Mouse (Mus musculus) central nervous system, embryonic 11.5 days (tissue): Measurements from ENCODE around the gene Lysmd2. TPM values are rescaled to one million over a fixed set of nuclear protein-coding genes. Genes with fewer than 3 reads are reported as not detected.

ENCODE experiments used
- polyA plus RNA-seq: library from polyadenylated mRNA; depleted of rRNA; stranded (reverse); fragments of >200 nt; gene quantifications from 2 replicates; pipeline ENCODE4 v1.2.3, GENCODE M21; 2012; rRNA removed

The Lysmd2 gene
- 11.2 and 13.5 TPM in 2 replicates for polyA plus RNA-seq

DNA sequence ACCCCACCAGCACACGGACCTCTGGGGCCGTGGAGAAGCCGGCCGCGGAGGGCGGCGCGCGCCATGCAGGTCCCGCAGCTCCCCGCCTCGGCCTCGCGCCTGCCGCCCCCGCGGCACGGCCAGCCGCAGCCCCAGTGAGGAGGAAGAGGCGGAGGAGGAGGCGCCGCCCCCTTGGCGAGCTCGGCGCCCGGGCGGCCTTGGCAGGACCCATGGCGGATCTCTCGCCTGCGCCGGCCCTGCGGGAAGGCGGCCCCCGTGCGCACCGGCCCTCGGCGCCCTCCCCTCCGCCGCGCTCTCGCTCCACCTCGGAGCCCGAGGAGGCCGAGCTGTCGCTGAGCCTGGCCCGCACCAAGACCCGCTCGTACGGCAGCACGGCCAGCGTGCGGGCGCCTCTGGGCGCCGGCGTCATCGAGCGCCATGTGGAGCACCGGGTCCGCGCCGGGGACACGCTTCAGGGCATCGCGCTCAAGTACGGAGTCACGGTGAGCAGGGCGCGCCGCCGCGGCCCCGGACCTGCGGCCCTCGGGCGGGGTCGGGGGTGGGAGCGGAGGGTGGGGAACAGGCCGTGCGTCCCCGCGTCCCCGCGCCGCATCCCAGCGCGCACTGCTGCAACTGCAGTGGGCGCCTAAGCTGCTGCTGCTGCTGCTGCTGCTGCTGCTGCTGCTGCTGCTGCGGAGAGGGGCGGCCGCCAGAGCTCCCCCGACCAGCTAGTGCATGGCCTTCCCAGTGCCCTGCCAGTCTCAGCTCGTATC lies at the start of gene Lysmd2:
Gene Lysmd2 (plus strand): TSS at position 186 of the 752 bp plus-strand sequence.

DNA sequence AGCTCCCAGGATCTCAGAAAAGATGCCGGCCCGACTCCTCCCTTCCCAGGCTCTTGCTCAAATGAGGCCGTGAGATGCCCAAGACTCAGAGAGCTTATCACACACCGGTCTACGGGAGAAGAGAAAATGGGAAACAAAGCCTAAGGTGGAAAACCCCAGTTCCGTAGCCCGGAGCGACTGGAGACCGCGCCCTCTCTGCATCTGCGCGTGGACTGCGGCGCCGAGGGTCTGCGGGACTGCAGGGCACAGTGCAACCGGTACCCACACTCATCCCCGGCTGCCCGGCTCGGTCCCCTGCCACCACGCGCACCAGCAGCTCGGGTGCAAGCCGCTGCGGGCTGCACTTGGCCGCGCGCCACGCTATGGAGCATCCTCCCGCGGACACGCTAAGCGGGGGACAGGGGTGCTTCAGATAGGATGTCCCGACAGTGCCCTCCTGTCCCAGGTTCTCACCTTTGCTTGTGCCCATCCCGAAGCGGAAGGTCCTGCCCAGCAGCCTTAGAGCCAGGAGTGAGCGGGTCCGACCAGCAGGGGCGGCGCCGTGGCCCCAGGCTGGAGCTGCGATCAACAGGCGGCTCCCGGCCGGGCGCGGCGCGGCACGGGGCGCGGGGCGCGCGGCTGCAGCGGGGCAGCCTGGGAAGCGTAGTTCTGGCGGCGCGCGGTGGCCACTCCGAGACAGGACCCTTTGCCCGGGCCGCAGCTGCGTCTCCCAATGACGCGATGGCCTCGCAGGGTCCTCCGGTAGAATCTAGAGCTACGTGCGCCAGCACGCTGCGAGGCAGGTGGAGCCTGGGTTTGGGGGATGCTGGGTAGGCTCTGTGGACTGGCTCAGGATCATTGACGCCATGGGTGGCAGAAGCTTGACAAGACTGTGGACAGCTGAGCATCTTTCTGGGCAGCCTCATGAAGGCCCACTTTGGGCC lies 14.7 kb upstream of the Lysmd2 start, which contains the start of gene Tmod2:
Gene Tmod2 (minus strand): TSS at position 755 of the 923 bp plus-strand sequence.

DNA sequence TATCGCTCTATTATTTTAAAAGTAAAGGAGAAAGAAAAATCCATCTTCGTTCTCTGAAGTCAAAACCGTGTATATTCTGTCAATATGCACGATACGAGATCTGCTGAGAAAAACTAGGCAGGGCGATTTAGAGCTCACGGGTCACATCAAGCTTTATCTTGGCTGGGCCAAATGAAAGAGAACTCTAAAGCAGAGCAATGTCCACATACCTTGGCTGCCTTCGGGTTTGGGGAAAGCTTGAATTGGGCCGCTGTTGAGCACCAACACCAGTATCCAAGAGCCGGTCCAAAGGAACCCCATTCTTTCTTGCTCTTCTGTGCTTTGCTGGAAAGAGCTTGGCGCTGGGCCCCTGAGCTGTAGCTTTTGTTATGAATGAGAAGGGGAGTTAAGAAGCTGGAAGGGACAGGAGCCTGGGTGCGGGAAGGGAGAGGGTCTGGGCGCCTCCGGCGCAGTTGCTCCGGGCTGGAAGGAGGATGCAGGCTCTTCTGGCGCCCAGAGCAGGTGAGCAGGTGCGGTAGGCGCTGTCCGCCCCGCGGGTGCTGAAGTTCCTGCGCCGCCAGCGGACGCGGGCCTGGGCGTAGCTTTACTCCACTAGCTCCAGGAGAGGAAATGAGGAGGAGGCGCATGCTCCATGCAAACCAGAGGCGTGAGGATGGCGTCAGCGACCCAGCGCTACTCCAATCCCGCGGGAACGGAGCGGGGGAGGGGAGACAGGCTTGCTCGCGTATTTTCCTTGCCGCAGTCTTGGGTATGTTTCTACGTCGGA lies 58.1 kb downstream of the Lysmd2 start, which contains the start of gene Scg3:
Gene Scg3 (minus strand): TSS at position 631 of the 766 bp plus-strand sequence.

Other genes with a start within 250 kb of the Lysmd2 start
- 88.4 and 102 TPM in 2 replicates for gene Mapk6, start 215.7 kb upstream of the Lysmd2 start, polyA plus RNA-seq
- gene Leo1, start 184.2 kb upstream of the Lysmd2 start, polyA plus RNA-seq = 30.6 and 48.6 TPM in 2 replicates
- 55.4 and 71.0 TPM in 2 replicates for gene Tmod3, start 66.1 kb upstream of the Lysmd2 start, polyA plus RNA-seq
- gene Tmod2, start 14.4 kb upstream of the Lysmd2 start, polyA plus RNA-seq = 17.0 and 17.8 TPM in 2 replicates
- 30.8 and 47.9 TPM in 2 replicates for gene Scg3, start 58.3 kb downstream of the Lysmd2 start, polyA plus RNA-seq
- gene Bmp5, start 149.6 kb downstream of the Lysmd2 start, polyA plus RNA-seq = 3.1 and 7.5 TPM in 2 replicates